Mouse (Mus musculus) embryonic facial prominence, embryonic 10.5 days (tissue): ENCODE results near the gene Hp. TPM values are rescaled to one million over a fixed set of nuclear protein-coding genes. Genes with fewer than 3 reads are reported as not detected.

Source experiments
- DNase-seq: peaks from one replicate; pipeline ENCODE4 v3.0.0-alpha.2; 2017; ENCODE audit warnings: low spot score
- H3K27ac ChIP-seq: fragments of 300-500 bp; sonication (generic); replicated peaks from 2 replicates; pipeline ENCODE4 v1.5.1; 2016; ENCODE audit warnings: mild to moderate bottlenecking
- H3K27me3 ChIP-seq: fragments of 300-500 bp; sonication (generic); replicated peaks from 2 replicates; pipeline ENCODE4 v1.6.1; 2016; ENCODE audit warnings: low read depth, mild to moderate bottlenecking; ENCODE audit not compliant: poor library complexity, severe bottlenecking
- H3K36me3 ChIP-seq: fragments of 300-500 bp; sonication (generic); replicated peaks from 2 replicates; pipeline ENCODE4 v1.6.1; 2016; ENCODE audit warnings: mild to moderate bottlenecking, moderate library complexity
- H3K4me1 ChIP-seq: fragments of 300-500 bp; sonication (generic); 2 replicates; pipeline ENCODE4 v1.6.1; 2016
- H3K4me3 ChIP-seq: fragments of 300-500 bp; sonication (generic); 2 replicates; pipeline ENCODE4 v1.5.1; 2016; ENCODE audit warnings: mild to moderate bottlenecking, moderate library complexity
- H3K9me3 ChIP-seq: fragments of 300-500 bp; sonication (generic); 2 replicates; pipeline ENCODE4 v1.6.1; 2016; ENCODE audit warnings: mild to moderate bottlenecking
- WGBS: fragments of 180-500 bp; shearing (Covaris S2); methylation state at CpG from one replicate; pipeline ENCODE4 v1.1.7; 2016; 5-methylcytosine and 5-hydroxymethylcytosine counted together
- polyA plus RNA-seq: library from polyadenylated mRNA; unstranded; fragments of >200 nt; fragmentation: Nextera tagmentation; extraction: Ambion mirVana; gene quantifications from 2 replicates; pipeline ENCODE4 v1.2.1, GENCODE M21; 2016

Gene Hp
- polyA plus RNA-seq, 1 experiment from 2014 or later: 1.1 TPM

GRCm38 (mm10) chr8:109590901-109591300, 11.9 kb upstream of the Hp start:
- WGBS: 89% methylated on average over 9 of the region's 9 CpGs
- Histone ChIP-seq H3K27ac (no peak overlapping the region), H3K27me3 (no peaks in the 10 kb centered on the region), H3K9me3 (no peaks in the 10 kb centered on the region), H3K4me3 (no peak overlapping the region), H3K4me1 (no peaks in the 10 kb centered on the region), H3K36me3 (peaks cover 45% of the 10 kb centered on the region)
- DNase-seq: no peak

GRCm38 (mm10) chr8:109586972-109587504, 8.1 kb upstream of the Hp start:
- 70% methylated on average over 7 of the region's 7 CpGs for WGBS
- DNase-seq: no peak
- no peak overlapping the region for H3K4me3 ChIP-seq
- no peaks in the 10 kb centered on the region for H3K9me3 ChIP-seq
- no peaks in the 10 kb centered on the region for H3K27me3 ChIP-seq
- H3K4me1 ChIP-seq: no peaks in the 10 kb centered on the region
- H3K36me3 ChIP-seq: peaks cover 7% of the 10 kb centered on the region
- no peak overlapping the region for H3K27ac ChIP-seq

GRCm38 (mm10) chr8:109585652-109586051, 6.7 kb upstream of the Hp start:
- DNase-seq: no peak
- Histone ChIP-seq H3K36me3 (no peaks in the 10 kb centered on the region), H3K4me1 (no peaks in the 10 kb centered on the region), H3K27me3 (no peaks in the 10 kb centered on the region), H3K9me3 (no peaks in the 10 kb centered on the region), H3K4me3 (no peak overlapping the region), H3K27ac (no peak overlapping the region)

GRCm38 (mm10) chr8:109584830-109585229, 5.9 kb upstream of the Hp start:
- H3K27me3 ChIP-seq: no peaks in the 10 kb centered on the region
- no peaks in the 10 kb centered on the region for H3K4me1 ChIP-seq
- no peak for DNase-seq
- no peaks in the 10 kb centered on the region for H3K36me3 ChIP-seq
- H3K9me3 ChIP-seq: no peaks in the 10 kb centered on the region
- 87% methylated on average over 3 of the region's 3 CpGs for WGBS
- H3K4me3 ChIP-seq: no peak overlapping the region
- no peak overlapping the region for H3K27ac ChIP-seq

GRCm38 (mm10) chr8:109584293-109584692, 5.3 kb upstream of the Hp start:
- 86% methylated on average over 4 of the region's 4 CpGs for WGBS
- H3K27me3 ChIP-seq: no peaks in the 10 kb centered on the region
- no peaks in the 10 kb centered on the region for H3K36me3 ChIP-seq
- no peaks in the 10 kb centered on the region for H3K4me1 ChIP-seq
- no peak overlapping the region for H3K27ac ChIP-seq
- no peaks in the 10 kb centered on the region for H3K9me3 ChIP-seq
- DNase-seq: no peak
- H3K4me3 ChIP-seq: no peak overlapping the region

GRCm38 (mm10) chr8:109576311-109576710, 2.7 kb downstream of the Hp start:
- H3K27me3 ChIP-seq: no peaks in the 10 kb centered on the region
- WGBS: 80% methylated on average over 4 of the region's 4 CpGs
- no peak for DNase-seq
- H3K36me3 ChIP-seq: peaks cover 14% of the 10 kb centered on the region; the same call in 1 of the 2 replicates
- H3K27ac ChIP-seq: no peak overlapping the region
- no peaks in the 10 kb centered on the region for H3K9me3 ChIP-seq
- H3K4me3 ChIP-seq: no peak overlapping the region
- no peaks in the 10 kb centered on the region for H3K4me1 ChIP-seq

- Histone ChIP-seq H3K27me3 (no peaks in the 10 kb centered on the region), H3K27ac (no peak overlapping the region), H3K36me3 (peaks cover 34% of the 10 kb centered on the region), H3K4me1 (peaks cover 10% of the 10 kb centered on the region), H3K9me3 (no peaks in the 10 kb centered on the region), H3K4me3 (no peak overlapping the region)
- WGBS: 91% methylated on average over 12 of the region's 12 CpGs
- no peak for DNase-seq
These were observed 7.8 kb downstream of the Hp start for GRCm38 (mm10) chr8:109571139-109571538.

GRCm38 (mm10) chr8:109565498-109566333, 13.3 kb downstream of the Hp start, which contains the start of the genes Dhx38 and Txnl4b:
Gene Dhx38, minus strand, starts transcription at chr8:109565861.
Gene Txnl4b, plus strand, starts transcription at chr8:109565892.
- Histone ChIP-seq H3K9me3 (no peaks in the 10 kb centered on the region), H3K36me3 (peaks cover 41% of the 10 kb centered on the region), H3K4me3 (peak within 1 kb of the TSS; percentile 88), H3K27ac (peak within 1 kb of the TSS; percentile 92), H3K4me1 (peaks cover 20% of the 10 kb centered on the region), H3K27me3 (no peaks in the 10 kb centered on the region)
- under 1% methylated on average over 52 of the region's 52 CpGs for WGBS
- DNase-seq: peak; percentile 96

- H3K36me3 ChIP-seq: peaks cover 42% of the 10 kb centered on the region
- H3K27ac ChIP-seq: peak overlapping the region; percentile 92
- 6% methylated on average over 10 of the region's 10 CpGs for WGBS
- H3K4me3 ChIP-seq: peak overlapping the region; percentile 88
- H3K27me3 ChIP-seq: no peaks in the 10 kb centered on the region
- H3K4me1 ChIP-seq: peaks cover 20% of the 10 kb centered on the region
- no peak for DNase-seq
- no peaks in the 10 kb centered on the region for H3K9me3 ChIP-seq
These were observed 14.2 kb downstream of the Hp start for GRCm38 (mm10) chr8:109564766-109565165.

- Histone ChIP-seq H3K4me3 (0 out of 2 replicates have a peak overlapping the region, but pooled peaks have one; percentile 8), H3K27ac (no peak overlapping the region), H3K9me3 (no peaks in the 10 kb centered on the region), H3K36me3 (peaks cover 42% of the 10 kb centered on the region), H3K27me3 (no peaks in the 10 kb centered on the region), H3K4me1 (peaks cover 20% of the 10 kb centered on the region)
- DNase-seq: no peak
- 89% methylated on average over 2 of the region's 2 CpGs for WGBS
These were observed 15.1 kb downstream of the Hp start for GRCm38 (mm10) chr8:109563881-109564280.

GRCm38 (mm10) chr8:109551663-109552062, 27.3 kb downstream of the Hp start:
- Histone ChIP-seq H3K9me3 (no peaks in the 10 kb centered on the region), H3K4me1 (no peaks in the 10 kb centered on the region), H3K27ac (no peak overlapping the region), H3K27me3 (no peaks in the 10 kb centered on the region), H3K36me3 (peaks cover 100% of the 10 kb centered on the region), H3K4me3 (no peak overlapping the region)
- DNase-seq: peak; percentile 60
- WGBS: 48% methylated on average over 3 of the region's 3 CpGs

GRCm38 (mm10) chr8:109544049-109544448, 34.9 kb downstream of the Hp start:
- H3K27ac ChIP-seq: no peak overlapping the region
- H3K27me3 ChIP-seq: no peaks in the 10 kb centered on the region
- 55% methylated on average over 3 of the region's 3 CpGs for WGBS
- DNase-seq: no peak
- H3K9me3 ChIP-seq: no peaks in the 10 kb centered on the region
- H3K4me3 ChIP-seq: no peak overlapping the region
- peaks cover 37% of the 10 kb centered on the region for H3K36me3 ChIP-seq
- H3K4me1 ChIP-seq: peaks cover 3% of the 10 kb centered on the region; the same call in 1 of the 2 replicates
